Mouse (Mus musculus): ENCODE results near the gene Tmcc3. TPM values are rescaled to one million over a fixed set of nuclear protein-coding genes. Genes with fewer than 3 reads are reported as not detected.

The Tmcc3 gene
- polyA plus RNA-seq, 1 experiment from 2014 or later, result 8.0 TPM

- no peaks in the 10 kb centered on the region for H3K27me3 ChIP-seq
- 58% methylated on average over 4 of the region's 4 CpGs for WGBS
- no peaks in the 10 kb centered on the region for H3K9me3 ChIP-seq (replicated peaks)
- no peak for ATAC-seq (replicated peaks; ENCODE audit: insufficient number of reproducible peaks, insufficient read depth, low FRiP score, low read depth)
- H3K36me3 ChIP-seq, result no peaks in the 10 kb centered on the region
- no peaks in the 10 kb centered on the region for H3K4me1 ChIP-seq (replicated peaks)
- H3K27ac ChIP-seq, result no peak overlapping the region
- no peak overlapping the region for H3K4me2 ChIP-seq
- no peak overlapping the region for H3K4me3 ChIP-seq
- no peak overlapping the region for H3K9ac ChIP-seq
These were observed 319.1 kb downstream of the Tmcc3 start for GRCm38 (mm10) chr10:94630771-94631280.

- Histone ChIP-seq H3K36me3 (no peaks in the 10 kb centered on the region), H3K9ac (no peak overlapping the region), H3K9me3 (replicated peaks) (no peaks in the 10 kb centered on the region), H3K27ac (no peak overlapping the region), H3K4me2 (no peak overlapping the region), H3K4me3 (no peak overlapping the region), H3K27me3 (no peaks in the 10 kb centered on the region), H3K4me1 (replicated peaks) (no peaks in the 10 kb centered on the region)
- ATAC-seq (replicated peaks; ENCODE audit: insufficient number of reproducible peaks, insufficient read depth, low FRiP score, low read depth), result no peak
- WGBS, result 75% methylated on average over 11 of the region's 11 CpGs
These were observed 319.9 kb downstream of the Tmcc3 start for GRCm38 (mm10) chr10:94631541-94632113.

GRCm38 (mm10) chr10:94632245-94632644, 320.5 kb downstream of the Tmcc3 start:
- Histone ChIP-seq H3K4me1 (replicated peaks) (no peaks in the 10 kb centered on the region), H3K36me3 (no peaks in the 10 kb centered on the region), H3K4me3 (no peak overlapping the region), H3K4me2 (no peak overlapping the region), H3K9me3 (replicated peaks) (no peaks in the 10 kb centered on the region), H3K27ac (no peak overlapping the region), H3K9ac (no peak overlapping the region), H3K27me3 (no peaks in the 10 kb centered on the region)
- ATAC-seq (replicated peaks; ENCODE audit: insufficient number of reproducible peaks, insufficient read depth, low FRiP score, low read depth), result no peak
- 92% methylated on average over 5 of the region's 5 CpGs for WGBS

- Histone ChIP-seq H3K4me1 (replicated peaks) (no peaks in the 10 kb centered on the region), H3K9ac (no peak overlapping the region), H3K27ac (no peak overlapping the region), H3K27me3 (no peaks in the 10 kb centered on the region), H3K4me3 (no peak overlapping the region), H3K36me3 (no peaks in the 10 kb centered on the region), H3K9me3 (replicated peaks) (no peaks in the 10 kb centered on the region), H3K4me2 (no peak overlapping the region)
- ATAC-seq (replicated peaks; ENCODE audit: insufficient number of reproducible peaks, insufficient read depth, low FRiP score, low read depth), result no peak
- 87% methylated on average over 5 of the region's 5 CpGs for WGBS
These were observed 326.9 kb downstream of the Tmcc3 start for GRCm38 (mm10) chr10:94638599-94638998.

- Histone ChIP-seq H3K4me1 (replicated peaks) (no peaks in the 10 kb centered on the region), H3K27me3 (no peaks in the 10 kb centered on the region), H3K4me2 (no peak overlapping the region), H3K9me3 (replicated peaks) (no peaks in the 10 kb centered on the region), H3K36me3 (no peaks in the 10 kb centered on the region), H3K27ac (no peak overlapping the region), H3K4me3 (no peak overlapping the region), H3K9ac (no peak overlapping the region)
- WGBS, result 62% methylated on average over 5 of the region's 5 CpGs
- no peak for ATAC-seq (replicated peaks; ENCODE audit: insufficient number of reproducible peaks, insufficient read depth, low FRiP score, low read depth)
These were observed 327.5 kb downstream of the Tmcc3 start for GRCm38 (mm10) chr10:94639281-94639680.

- no peaks in the 10 kb centered on the region for H3K9me3 ChIP-seq (replicated peaks)
- no peak overlapping the region for H3K4me3 ChIP-seq
- H3K27me3 ChIP-seq, result no peaks in the 10 kb centered on the region
- H3K36me3 ChIP-seq, result no peaks in the 10 kb centered on the region
- H3K4me1 ChIP-seq (replicated peaks), result no peaks in the 10 kb centered on the region
- no peak overlapping the region for H3K9ac ChIP-seq
- ATAC-seq (replicated peaks; ENCODE audit: insufficient number of reproducible peaks, insufficient read depth, low FRiP score, low read depth), result no peak
- no peak overlapping the region for H3K27ac ChIP-seq
- H3K4me2 ChIP-seq, result no peak overlapping the region
- 76% methylated on average over 5 of the region's 5 CpGs for WGBS
These were observed 328.3 kb downstream of the Tmcc3 start for GRCm38 (mm10) chr10:94640067-94640466.

Small RNA genes within 50 kb of the gene (microRNA-seq; reads per million reads assigned to microRNA genes)
- gene Mir7211, result 0.63 reads per million

Other genes starting within 250 kb of the Tmcc3 start
- gene Nr2c1, start 163.9 kb upstream of the Tmcc3 start, polyA plus RNA-seq (2015; fragmentation: Nextera tagmentation; extraction: Ambion mirVana), result 4.7 and 5.7 TPM in 2 replicates
- 482 and 617 TPM in 2 replicates for gene Ndufa12, start 113.2 kb upstream of the Tmcc3 start, polyA plus RNA-seq (2015; fragmentation: Nextera tagmentation; extraction: Ambion mirVana)
- not detected in 2 replicates for gene Gm4792, start 13.2 kb upstream of the Tmcc3 start, polyA plus RNA-seq (2015; fragmentation: Nextera tagmentation; extraction: Ambion mirVana)